Mouse (Mus musculus) adrenal gland, postnatal 10 days (tissue): Measurements from ENCODE around the gene Wfdc1. TPM values are rescaled to one million over a fixed set of nuclear protein-coding genes. Genes with fewer than 3 reads are reported as not detected.
A peak's percentile ranks its signal among the peaks of the same experiment; 100 is the strongest.

ENCODE experiments used
- DNase-seq: peaks from one replicate; pipeline ENCODE4 v3.0.0; 2021; ENCODE audit warnings: mixed read lengths
- total RNA-seq, 2 experiments: library from RNA; stranded (reverse); gene quantifications; 2 replicates each; pipeline ENCODE4 v1.2.3; 2021

Gene Wfdc1
- total RNA-seq, 2 experiments from 2014 or later = 15.4 to 17.4 TPM

GRCm38 (mm10) chr8:119639798-119640197 is 26.4 kb upstream of the Wfdc1 start:
- DNase-seq = no peak

- peak; percentile 69 for DNase-seq
Measured at GRCm38 (mm10) chr8:119641058-119641457, 25.1 kb upstream of the Wfdc1 start.

- no peak for DNase-seq
Measured at GRCm38 (mm10) chr8:119642960-119643359, 23.2 kb upstream of the Wfdc1 start.

DNA sequence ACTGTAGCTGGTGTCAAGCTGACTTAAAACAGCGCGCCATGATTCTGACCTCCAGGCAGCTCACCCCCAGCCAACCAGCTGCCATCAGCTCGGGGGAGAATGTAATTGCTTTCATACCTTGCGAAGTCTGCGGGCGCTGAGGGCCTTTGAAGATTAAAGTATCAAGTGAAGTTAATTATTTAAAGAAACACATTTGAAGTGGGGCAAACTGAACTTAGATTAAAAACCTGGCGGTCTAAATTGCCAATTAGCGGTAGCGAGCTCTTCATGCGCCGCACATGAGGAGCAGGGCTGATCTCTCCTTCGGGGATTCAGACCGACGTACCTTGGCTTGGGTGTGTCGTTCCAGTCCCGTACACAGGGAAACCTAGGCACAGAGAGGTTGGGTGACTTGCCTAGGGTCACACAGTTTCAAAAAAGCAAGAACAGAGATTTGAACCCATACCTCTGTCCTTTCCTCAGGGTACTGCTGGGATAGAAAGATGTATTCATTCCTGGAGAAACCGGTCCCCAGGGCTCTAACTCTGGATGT is 21.7 kb upstream of the Wfdc1 start:
- DNase-seq = no peak

DNA sequence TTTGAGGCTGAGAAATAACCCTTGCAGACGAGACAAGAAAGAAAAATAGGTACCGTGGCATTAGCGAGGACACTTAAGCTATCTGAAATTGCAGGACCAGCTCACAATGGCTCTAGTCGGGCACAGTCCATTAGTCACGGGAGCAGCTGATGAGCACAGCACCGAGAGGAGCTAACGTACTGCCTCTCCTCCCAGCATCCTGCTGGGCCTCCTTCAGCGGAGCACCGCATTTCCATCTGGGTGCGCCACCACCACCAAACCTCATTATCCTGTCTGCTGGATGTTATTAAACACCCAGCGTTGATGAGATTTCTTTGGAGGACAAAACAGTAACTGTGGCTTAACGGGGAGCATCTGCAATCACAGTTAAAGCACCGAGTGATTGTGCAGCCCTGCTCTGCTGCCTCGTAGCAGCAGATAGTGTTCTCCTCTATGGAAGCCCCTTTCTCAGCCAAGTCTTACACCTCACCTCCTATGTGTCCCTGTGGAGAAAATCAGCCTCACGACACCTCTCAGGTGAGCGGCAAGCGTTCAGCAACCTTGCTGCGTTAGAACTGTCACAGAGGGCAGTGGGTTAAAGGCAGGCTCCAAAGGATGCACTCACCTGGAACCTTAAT is 21.1 kb upstream of the Wfdc1 start:
- no peak for DNase-seq

- no peak for DNase-seq
Measured at GRCm38 (mm10) chr8:119646197-119646596, 20.0 kb upstream of the Wfdc1 start.

- DNase-seq = no peak
Measured at GRCm38 (mm10) chr8:119646846-119647245, 19.3 kb upstream of the Wfdc1 start.

- DNase-seq = no peak
Measured at GRCm38 (mm10) chr8:119651324-119651723, 14.8 kb upstream of the Wfdc1 start.

GRCm38 (mm10) chr8:119656709-119657464 is 9.3 kb upstream of the Wfdc1 start:
- peak; percentile 63 for DNase-seq

GRCm38 (mm10) chr8:119661081-119661480 is 5.1 kb upstream of the Wfdc1 start:
- peak; percentile 79 for DNase-seq

- DNase-seq = no peak
Measured at GRCm38 (mm10) chr8:119661892-119662291, 4.3 kb upstream of the Wfdc1 start.

DNA sequence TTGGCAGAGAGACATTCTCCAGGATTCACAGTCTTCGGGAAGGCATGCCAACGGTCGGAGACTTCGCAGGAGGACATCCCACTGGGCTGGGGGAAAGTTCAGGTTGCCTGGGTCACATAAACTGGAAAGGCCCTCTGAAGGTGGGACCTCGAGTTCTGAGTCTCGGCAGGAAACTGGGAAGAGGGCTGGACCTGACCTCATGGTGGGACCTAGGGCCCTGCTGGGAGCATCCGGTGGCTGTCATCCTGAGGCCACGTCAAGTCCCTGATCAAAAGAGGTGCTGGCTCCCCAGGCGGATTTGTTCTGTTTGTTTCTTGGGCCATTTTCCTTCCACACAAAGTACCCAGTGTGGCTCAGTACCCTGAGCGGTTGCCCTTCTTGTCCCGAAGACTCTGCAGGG is 2.7 kb upstream of the Wfdc1 start:
- DNase-seq = no peak

DNA sequence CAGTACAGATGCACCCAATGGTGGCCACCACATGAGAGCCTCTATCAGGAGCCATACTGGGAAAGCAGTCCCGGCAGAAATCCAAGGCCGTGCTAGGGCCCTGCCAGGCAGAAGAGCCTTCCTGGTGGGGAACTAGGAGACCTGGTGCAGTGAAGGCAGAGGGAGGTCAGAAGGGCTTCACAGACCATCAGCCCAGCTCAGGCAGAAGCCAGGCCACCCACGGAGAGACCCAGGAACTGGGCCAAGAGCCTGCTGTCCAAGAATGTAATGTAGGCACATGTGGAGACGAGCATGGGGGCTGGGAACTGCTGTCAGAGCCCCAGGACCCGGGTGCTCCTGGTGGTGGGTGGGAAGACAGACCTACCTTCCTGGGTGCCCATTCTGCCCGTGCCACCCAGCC is 895 bp upstream of the Wfdc1 start:
- DNase-seq = peak; percentile 55

DNA sequence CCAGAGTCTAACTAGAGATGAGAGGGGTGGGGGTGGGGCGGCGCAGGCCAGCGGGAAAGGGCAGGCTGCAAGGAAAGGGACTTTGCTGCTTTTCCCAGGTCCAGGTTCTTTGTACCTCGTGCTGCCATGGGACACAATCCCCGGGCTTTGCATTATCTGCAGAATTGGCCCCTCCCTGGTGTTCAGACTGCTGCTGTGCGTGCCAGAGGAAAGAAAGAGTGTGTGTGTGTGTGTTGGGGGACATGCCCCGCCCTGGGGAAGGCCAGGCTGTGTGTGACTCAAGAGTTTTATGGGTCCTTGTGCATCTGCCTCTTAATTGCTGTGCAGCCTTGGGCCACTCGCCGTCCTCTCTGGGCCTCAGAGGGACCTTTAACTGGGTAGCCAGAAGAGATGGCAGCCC is 2.3 kb downstream of the Wfdc1 start:
- no peak for DNase-seq

DNA sequence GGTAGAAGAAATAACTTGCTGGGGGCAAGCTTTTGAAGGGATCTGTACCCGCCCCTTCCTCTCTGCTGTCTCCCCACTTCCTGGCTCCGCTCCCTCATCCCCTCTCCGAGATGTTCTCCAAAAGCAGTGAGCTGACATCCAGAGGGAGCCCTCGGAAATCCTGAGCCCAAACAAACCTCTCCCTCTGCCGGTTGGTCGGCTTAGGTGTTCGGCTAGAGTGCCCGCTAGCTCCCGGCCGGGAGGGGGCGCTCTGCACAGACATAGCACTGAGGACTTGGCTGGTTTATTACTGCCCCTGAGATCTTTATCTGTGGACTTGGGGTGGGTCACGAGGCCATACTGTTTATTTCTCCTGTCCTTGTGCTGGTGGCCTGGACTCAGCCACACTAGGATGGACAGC is 3.1 kb downstream of the Wfdc1 start:
- DNase-seq = no peak

DNA sequence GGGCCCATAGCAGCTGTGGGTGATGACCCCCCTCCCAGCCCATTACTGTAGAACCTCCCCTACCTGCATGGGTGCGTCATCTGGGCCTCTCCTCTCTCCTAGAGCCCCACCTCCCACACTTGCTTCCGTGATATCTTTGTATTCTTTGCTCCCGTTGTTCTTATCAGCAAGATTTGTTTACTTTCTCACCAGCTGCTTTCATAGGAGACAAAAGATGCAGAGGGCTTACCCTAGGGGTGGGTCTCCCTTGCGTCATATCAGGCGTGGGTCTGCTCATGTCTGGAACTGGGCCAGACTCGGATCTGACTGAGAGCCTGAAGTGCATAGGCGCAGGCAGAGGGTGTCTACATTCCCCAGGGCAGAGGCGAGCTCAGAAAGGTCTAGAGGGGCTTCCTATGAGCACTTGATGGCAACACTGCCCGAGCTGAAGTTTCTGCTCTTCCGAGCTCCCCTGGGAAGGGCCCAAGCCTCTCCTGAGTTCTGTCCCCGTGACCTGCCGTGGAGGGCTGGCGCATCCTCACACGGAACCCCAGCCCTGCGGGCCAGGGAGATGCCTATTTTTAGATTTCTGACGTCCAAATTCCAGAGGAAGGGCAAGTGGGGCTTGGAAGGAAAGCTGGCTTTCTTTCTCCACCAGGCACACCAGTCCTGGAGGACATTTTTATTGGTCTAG is 4.4 kb downstream of the Wfdc1 start:
- no peak for DNase-seq

GRCm38 (mm10) chr8:119673976-119674555 is 7.9 kb downstream of the Wfdc1 start:
- DNase-seq = no peak

DNA sequence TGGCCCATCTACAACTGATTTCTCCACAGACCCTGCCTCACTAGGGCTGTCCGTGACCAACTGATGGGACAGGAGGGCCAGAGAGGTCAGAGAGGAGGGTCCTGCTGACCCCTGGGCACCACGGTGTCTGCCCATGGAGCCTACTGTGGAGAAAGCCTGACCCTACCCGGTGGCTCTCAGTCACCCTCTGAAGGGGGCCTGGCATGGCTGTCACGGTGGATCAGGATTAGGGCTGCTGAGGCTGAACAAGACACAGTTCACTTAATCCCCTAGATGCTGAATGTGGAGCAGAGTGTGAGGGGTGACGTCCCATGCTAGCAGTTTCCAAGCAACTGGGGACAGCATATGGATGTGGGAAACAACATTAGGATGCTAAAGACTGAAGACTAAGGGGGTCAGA is 9.3 kb downstream of the Wfdc1 start:
- DNase-seq = no peak

DNA sequence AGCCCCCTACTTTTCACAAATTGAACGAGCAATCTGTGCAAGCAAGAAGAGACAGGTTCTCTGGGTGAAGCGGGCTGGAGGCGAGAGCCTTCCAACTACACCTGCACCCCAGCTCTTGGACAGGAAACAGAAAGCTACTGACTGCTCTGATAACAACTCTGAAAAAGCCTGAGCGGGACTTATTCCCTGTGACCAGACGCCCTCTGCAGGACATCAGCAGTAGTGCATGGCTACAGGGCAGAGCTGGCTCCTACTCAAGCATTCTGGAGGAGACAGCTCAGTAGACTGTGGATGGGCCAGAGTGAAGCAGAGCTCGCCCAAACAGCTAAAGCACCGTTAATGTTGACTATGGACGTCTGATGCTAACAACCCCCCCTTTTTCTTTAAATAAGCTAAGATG is 10.2 kb downstream of the Wfdc1 start:
- DNase-seq = peak; percentile 95

DNA sequence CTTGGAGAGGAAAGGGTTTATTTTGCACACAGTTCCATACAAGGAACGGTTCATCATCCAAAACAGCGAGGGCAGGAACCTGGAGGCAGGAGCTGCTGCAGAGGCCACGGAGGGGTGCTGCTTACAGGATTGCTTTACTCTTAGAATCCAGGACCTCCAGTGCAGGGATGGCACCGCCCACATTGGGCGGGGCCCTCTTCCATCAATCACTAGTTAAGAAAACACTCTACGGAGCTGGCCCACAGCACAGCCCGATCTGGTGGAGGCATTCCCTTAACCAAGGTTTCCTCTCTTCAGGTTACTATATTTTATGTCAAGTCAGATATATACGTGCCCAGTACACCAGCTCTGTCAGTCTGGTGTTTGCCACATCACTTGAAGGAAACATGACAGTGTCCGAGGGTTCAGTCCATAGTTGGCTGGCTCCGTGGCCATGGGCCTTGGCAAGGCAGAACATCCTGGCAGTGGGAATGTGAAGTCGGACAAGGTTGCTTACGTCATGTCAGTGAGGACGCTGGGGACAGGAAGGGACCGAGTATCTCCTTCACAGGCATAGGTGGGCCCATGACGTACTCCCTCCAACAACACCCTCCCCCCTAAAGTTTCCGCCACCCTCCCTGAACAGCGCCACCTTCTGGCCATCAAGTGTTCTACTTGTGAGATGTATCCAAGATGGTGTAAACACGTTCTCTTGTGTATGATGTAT is 12.1 kb downstream of the Wfdc1 start:
- peak; percentile 73 for DNase-seq

DNA sequence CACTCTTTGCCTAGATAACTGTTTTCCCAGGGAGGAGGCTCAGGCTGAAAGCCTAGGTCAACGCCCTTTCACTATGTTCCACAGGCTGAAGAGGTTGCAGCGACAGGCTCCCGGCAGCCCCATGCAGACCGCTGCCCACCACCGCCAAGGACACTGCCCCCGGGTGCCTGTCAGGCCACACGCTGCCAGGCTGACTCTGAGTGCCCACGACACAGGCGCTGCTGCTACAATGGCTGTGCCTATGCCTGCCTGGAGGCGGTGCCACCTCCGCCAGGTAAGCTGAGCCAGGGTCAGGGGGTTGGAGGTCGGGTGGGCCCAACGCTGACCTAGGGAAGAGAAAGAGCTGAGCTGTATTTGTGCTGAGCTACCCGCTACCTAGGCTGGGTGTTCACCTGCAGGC is 13.0 kb downstream of the Wfdc1 start:
- DNase-seq = no peak

- DNase-seq = no peak
Measured at GRCm38 (mm10) chr8:119690602-119691001, 24.4 kb downstream of the Wfdc1 start.
